In the genomic region with DNA sequence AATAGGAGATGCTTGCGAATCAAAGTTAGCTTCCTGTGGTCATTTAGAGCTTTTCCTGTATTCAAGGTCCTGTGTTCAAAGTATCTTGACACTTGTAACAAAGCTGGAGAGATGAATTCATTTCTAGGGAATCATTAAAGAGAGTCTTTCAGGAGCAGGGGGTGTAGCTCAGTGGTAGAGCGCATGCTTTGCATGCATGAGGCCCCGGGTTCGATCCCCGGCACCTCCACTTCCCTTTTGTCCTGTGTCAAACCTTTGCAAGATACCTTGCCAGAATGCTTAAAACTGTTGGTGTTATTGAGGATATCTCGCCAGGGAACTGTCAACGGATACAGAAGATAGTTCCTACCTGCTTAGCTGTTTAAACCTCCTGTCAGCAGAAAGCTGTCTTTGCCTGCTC, we compare ENCODE assay signal across 9 mouse cellular contexts. TPM values are rescaled to one million over a fixed set of nuclear protein-coding genes. Genes with fewer than 3 reads are reported as not detected.
A peak's percentile ranks its signal among the peaks of the same experiment; 100 is the strongest.
DNase-seq lines count a peak whose midpoint lies in the region; ATAC-seq and TF ChIP-seq lines count a peak whose summit lies in the region.
"Had no signal": no experiment of that assay in that cellular context is flagged by ENCODE, and none has a peak within 500 bp of the region (broad histone marks: within the 10 kb centered on the region; RNA-seq: fewer than 3 reads in every experiment).

No protein-coding gene starts in this region.

- no peaks in the 10 kb centered on the region for H3K27me3 ChIP-seq in liver, embryonic 14.5 days (ENCODE audit: control insufficient read depth, insufficient read depth, low read length)

- WGBS in liver, embryonic 14.5 days (ENCODE audit: insufficient replicate concordance) = 2% methylated on average over 7 of the region's 7 CpGs

- H3K9ac ChIP-seq in liver, embryonic 14.5 days (replicated peaks) = no peak overlapping the region

- ATAC-seq in liver, embryonic 14.5 days (ENCODE audit: insufficient read depth) = peak; percentile 87

- TF ChIP-seq CTCF in liver, embryonic 14.5 days (IDR thresholded peaks at IDR 0.05; ENCODE audit: low read depth) = no peak

- H3K9me3 ChIP-seq in liver, embryonic 14.5 days (ENCODE audit: control insufficient read depth, low read length) = no peaks in the 10 kb centered on the region

- peaks cover 0 to 9% of the 10 kb centered on the region in 2 experiments; a peak in 2 of 4 replicates for H3K4me1 ChIP-seq in liver, embryonic 14.5 days (replicated peaks; ENCODE audit: control insufficient read depth in 2 of 2, insufficient read depth in 2 of 2, low read length in 1 of 2)

- no peak overlapping the region for H3K27ac ChIP-seq in liver, embryonic 14.5 days

- peak; percentile 24 to 58 for DNase-seq in layer of hippocampus, postnatal 25 days (ENCODE audit: extremely low spot score in 1 of 2, low spot score in 1 of 2)
- DNase-seq in layer of hippocampus, adult 11-12 months (ENCODE audit: low spot score) = no peak
- DNase-seq in ES-CJ7 (ENCODE audit: low read depth, low spot score) = peak; percentile 90
- peak; percentile 74 for DNase-seq in c-Kit-positive CD71-positive TER-119-positive erythroid progenitor cells, embryonic 14.5 days (ENCODE audit: low spot score)
- DNase-seq in liver, embryonic 14.5 days (ENCODE audit: low read depth in 3 of 3, low spot score in 3 of 3) = peak in 2 of 3 experiments; percentile 54 to 55
- no peak for DNase-seq in adipocyte (ENCODE audit: low spot score)
- no peak for DNase-seq in thymus, postnatal 36 days
- DNase-seq in heart, adult 9 months (ENCODE audit: low spot score in 2 of 2) = no peak

- no peak overlapping the region for H3K4me3 ChIP-seq in liver, embryonic 14.5 days (ENCODE audit: insufficient read depth in 1 of 2, low read depth in 2 of 2, low read length in 2 of 2)

- 0 out of 2 replicates have a peak overlapping the region, but pooled peaks have one; percentile 5 for H3K4me2 ChIP-seq in liver, embryonic 14.5 days (ENCODE audit: low read depth)

- TF ChIP-seq EP300 in liver, embryonic 14.5 days (IDR thresholded peaks at IDR 0.05; ENCODE audit: low read depth) = no peak

- H3K36me3 ChIP-seq in liver, embryonic 14.5 days (replicated peaks; ENCODE audit: control insufficient read depth, insufficient read depth, low read depth) = no peaks in the 10 kb centered on the region

RNA-seq across cellular contexts. Expression of a gene that starts 51.7 kb away (rescaled TPM):
- not detected for total RNA-seq in layer of hippocampus, postnatal 25 days (2021)
- polyA plus RNA-seq in liver, embryonic 14.5 days (2012; rRNA removed) = not detected in 2 replicates
- not detected in 2 replicates for polyA plus RNA-seq in liver, embryonic 14.5 days (2014; fragmentation: Nextera tagmentation; extraction: Ambion mirVana)
- polyA plus RNA-seq: heart, embryonic 14.5 days had no signal

Comparison
In these comparisons a context has a peak if more than half of its experiments do, and no peak if none do; other contexts are left out.
1. DNase-seq: peak in layer of hippocampus, postnatal 25 days (2 of 2), ES-CJ7 (single experiment), c-Kit-positive CD71-positive TER-119-positive erythroid progenitor cells, embryonic 14.5 days (single experiment) and liver, embryonic 14.5 days (2 of 3); none in layer of hippocampus, adult 11-12 months (single experiment), adipocyte (single experiment), thymus, postnatal 36 days (0 of 2) and heart, adult 9 months (0 of 2).